Mouse (Mus musculus): ENCODE results near the gene Gzf1.

The Gzf1 gene

GRCm38 (mm10) chr2:148680775-148681291 lies at the start of gene Gzf1:
TSS of gene Gzf1 (plus strand) at chr2:148681023.
- peak; percentile 100 for DNase-seq

GRCm38 (mm10) chr2:148631602-148632001 lies 49.2 kb upstream of the Gzf1 start:
- no peak for DNase-seq

GRCm38 (mm10) chr2:148634466-148634865 lies 46.4 kb upstream of the Gzf1 start:
- peak; percentile 54 for DNase-seq

- no peak for DNase-seq
Measured at GRCm38 (mm10) chr2:148642610-148643370, 38.0 kb upstream of the Gzf1 start.

- DNase-seq = peak; percentile 49
Measured at GRCm38 (mm10) chr2:148644421-148645000, 36.3 kb upstream of the Gzf1 start.

- DNase-seq = no peak
Measured at GRCm38 (mm10) chr2:148650587-148651357, 30.1 kb upstream of the Gzf1 start.

GRCm38 (mm10) chr2:148654961-148655360 lies 25.9 kb upstream of the Gzf1 start:
- peak; percentile 66 for DNase-seq

- DNase-seq = no peak
Measured at GRCm38 (mm10) chr2:148663458-148663857, 17.4 kb upstream of the Gzf1 start.

GRCm38 (mm10) chr2:148672199-148673096 lies 8.4 kb upstream of the Gzf1 start, which contains the start of gene Nxt1:
TSS of gene Nxt1 (plus strand) at chr2:148672601.
- DNase-seq = peak; percentile 98

GRCm38 (mm10) chr2:148677801-148678200 lies 3.0 kb upstream of the Gzf1 start:
- peak; percentile 87 for DNase-seq

- peak; percentile 77 for DNase-seq
Measured at GRCm38 (mm10) chr2:148679346-148679745, 1.5 kb upstream of the Gzf1 start.

- peak; percentile 44 for DNase-seq
Measured at GRCm38 (mm10) chr2:148681461-148681891, 653 bp downstream of the Gzf1 start.

- DNase-seq = no peak
Measured at GRCm38 (mm10) chr2:148683031-148683430, 2.2 kb downstream of the Gzf1 start.

- no peak for DNase-seq
Measured at GRCm38 (mm10) chr2:148684972-148685371, 4.1 kb downstream of the Gzf1 start.

- DNase-seq = no peak
Measured at GRCm38 (mm10) chr2:148685709-148686108, 4.9 kb downstream of the Gzf1 start.

- no peak for DNase-seq
Measured at GRCm38 (mm10) chr2:148686862-148687261, 6.0 kb downstream of the Gzf1 start.

- no peak for DNase-seq
Measured at GRCm38 (mm10) chr2:148687971-148688370, 7.1 kb downstream of the Gzf1 start.

GRCm38 (mm10) chr2:148689444-148690140 lies 8.8 kb downstream of the Gzf1 start:
- DNase-seq = no peak

GRCm38 (mm10) chr2:148690291-148690690 lies 9.5 kb downstream of the Gzf1 start:
- DNase-seq = no peak

- no peak for DNase-seq
Measured at GRCm38 (mm10) chr2:148690781-148691180, 10.0 kb downstream of the Gzf1 start.

GRCm38 (mm10) chr2:148698571-148698970 lies 17.7 kb downstream of the Gzf1 start:
- no peak for DNase-seq

Measured in layer of hippocampus, adult 9-11 months (tissue).